Mouse (Mus musculus) CH12.LX (cell line): ENCODE data around the gene Tm7sf2. TPM values are rescaled to one million over a fixed set of nuclear protein-coding genes. Genes with fewer than 3 reads are reported as not detected.

Experiments
- DNase-seq: peaks from one replicate; pipeline ENCODE4 v3.0.0-alpha.2; 2013; ENCODE audit errors: extremely low read depth
- H3K27ac ChIP-seq: 2 replicates; pipeline ENCODE4 v1.5.1; 2012; ENCODE audit warnings: low read depth, mild to moderate bottlenecking, control low read depth, moderate library complexity; ENCODE audit not compliant: insufficient read depth
- H3K27me3 ChIP-seq: replicated peaks from 2 replicates; pipeline ENCODE3; 2012; ENCODE audit warnings: inconsistent platforms
- H3K36me3 ChIP-seq, 2 experiments: replicated peaks in 1 of 2; 2 replicates each; pipeline versions ENCODE3 to v1.6.1; 2012; ENCODE audit warnings: inconsistent platforms in 1 of 2, low read length in 1 of 2, mild to moderate bottlenecking in 1 of 2, mixed read lengths in 1 of 2, moderate library complexity in 1 of 2; ENCODE audit not compliant: control insufficient read depth in 1 of 2, insufficient read depth in 1 of 2
- H3K4me1 ChIP-seq, 2 experiments: 2 replicates each; pipeline ENCODE4 v1.6.1; 2012; ENCODE audit warnings: inconsistent platforms in 1 of 2, moderate library complexity in 1 of 2; ENCODE audit not compliant: insufficient read depth in 2 of 2, control insufficient read depth in 1 of 2
- H3K4me2 ChIP-seq: 2 replicates; pipeline ENCODE4 v1.6.1; 2012; ENCODE audit warnings: low read depth, mild to moderate bottlenecking, control low read depth; ENCODE audit not compliant: poor library complexity, insufficient read depth, severe bottlenecking
- H3K4me3 ChIP-seq, 3 experiments: fragments of 150-350 bp in 1 of 3; sonication (generic) in 1 of 3; replicated peaks in 1 of 3; 2 replicates each; pipeline versions ENCODE3 to v1.5.1; 2011 to 2012; ENCODE audit warnings: low read depth in 2 of 3, low read length in 2 of 3, mild to moderate bottlenecking in 2 of 3, moderate library complexity in 2 of 3, control low read depth in 1 of 3, improper control_type of control experiment in 1 of 3, inconsistent platforms in 1 of 3, mixed read lengths in 1 of 3; ENCODE audit not compliant: poor library complexity in 1 of 3
- H3K79me2 ChIP-seq: replicated peaks from 2 replicates; pipeline ENCODE4 v1.6.1; 2012; ENCODE audit warnings: mild to moderate bottlenecking, moderate library complexity; ENCODE audit not compliant: control insufficient read depth, poor library complexity, insufficient read depth, severe bottlenecking; ENCODE audit errors: extremely low read depth
- H3K9ac ChIP-seq: 2 replicates; pipeline ENCODE4 v1.6.1; 2012; ENCODE audit warnings: low read depth, mild to moderate bottlenecking, control low read depth, moderate library complexity; ENCODE audit not compliant: insufficient read depth
- H3K9me3 ChIP-seq: replicated peaks from 2 replicates; pipeline ENCODE3; 2012; ENCODE audit warnings: low read length, inconsistent platforms, mixed read lengths
- BHLHE40 ChIP-seq: IDR thresholded peaks from 2 replicates; pipeline ENCODE4 v1.6.1; 2011; ENCODE audit warnings: mild to moderate bottlenecking, low read depth, low read length, improper control_type of control experiment
- CHD1 ChIP-seq: IDR thresholded peaks from 2 replicates; pipeline ENCODE4 v1.6.1; 2012; ENCODE audit warnings: low read depth, low read length, improper control_type of control experiment, inconsistent platforms
- CHD2 ChIP-seq: IDR thresholded peaks from 2 replicates; pipeline ENCODE4 v1.6.1; 2011; ENCODE audit warnings: low read length, improper control_type of control experiment
- CTCF ChIP-seq, 2 experiments: IDR thresholded peaks in 1 of 2; conservative IDR thresholded peaks in 1 of 2; 2 replicates each; pipeline ENCODE4 v1.5.1; 2011 to 2012; ENCODE audit warnings: low read depth in 2 of 2, low read length in 2 of 2, improper control_type of control experiment in 1 of 2, inconsistent platforms in 1 of 2, mild to moderate bottlenecking in 1 of 2, moderate library complexity in 1 of 2
- E2F4 ChIP-seq: IDR thresholded peaks from 2 replicates; pipeline ENCODE4 v1.6.1; 2011; ENCODE audit warnings: low read depth, low read length, improper control_type of control experiment; ENCODE audit not compliant: insufficient replicate concordance
- ETS1 ChIP-seq: conservative IDR thresholded peaks from 2 replicates; pipeline ENCODE4 v1.6.1; 2012; ENCODE audit warnings: low read depth, mild to moderate bottlenecking, inconsistent platforms, low read length, improper control_type of control experiment, moderate library complexity
- HCFC1 ChIP-seq: IDR thresholded peaks from 2 replicates; pipeline ENCODE4 v1.6.1; 2012; ENCODE audit warnings: low read depth, mild to moderate bottlenecking, inconsistent platforms, low read length, improper control_type of control experiment
- IRF4 ChIP-seq: IDR thresholded peaks from 2 replicates; pipeline ENCODE4 v1.6.1; 2014; ENCODE audit warnings: low read depth, mild to moderate bottlenecking, inconsistent platforms, low read length, improper control_type of control experiment
- JUN ChIP-seq: IDR thresholded peaks from 2 replicates; pipeline ENCODE4 v1.6.1; 2011; ENCODE audit warnings: low read depth, mild to moderate bottlenecking, low read length, improper control_type of control experiment, moderate library complexity; ENCODE audit not compliant: insufficient read depth
- JUND ChIP-seq: conservative IDR thresholded peaks from 2 replicates; pipeline ENCODE4 v1.6.1; 2011; ENCODE audit warnings: low read depth, low read length, improper control_type of control experiment
- KAT2A ChIP-seq: IDR thresholded peaks from 2 replicates; pipeline ENCODE4 v1.6.1; 2012; ENCODE audit warnings: low read length, improper control_type of control experiment, inconsistent platforms; ENCODE audit not compliant: insufficient replicate concordance
- MAFK ChIP-seq: IDR thresholded peaks from 2 replicates; pipeline ENCODE4 v1.6.1; 2011; ENCODE audit warnings: low read length, improper control_type of control experiment; ENCODE audit not compliant: insufficient replicate concordance
- MAX ChIP-seq: IDR thresholded peaks from 2 replicates; pipeline ENCODE4 v1.6.1; 2011; ENCODE audit warnings: low read length, improper control_type of control experiment
- MAZ ChIP-seq: IDR thresholded peaks from 2 replicates; pipeline ENCODE4 v1.6.1; 2012; ENCODE audit warnings: low read depth, mild to moderate bottlenecking, inconsistent platforms, low read length, improper control_type of control experiment, moderate library complexity
- MXI1 ChIP-seq: IDR thresholded peaks from 2 replicates; pipeline ENCODE4 v1.6.1; 2011; ENCODE audit warnings: mild to moderate bottlenecking, low read depth, low read length, improper control_type of control experiment
- MYC ChIP-seq: IDR thresholded peaks from 2 replicates; pipeline ENCODE4 v1.6.1; 2011; ENCODE audit warnings: low read depth, mild to moderate bottlenecking, improper control_type of control experiment, low read length
- NELFE ChIP-seq: IDR thresholded peaks from 2 replicates; pipeline ENCODE4 v1.6.1; 2011; ENCODE audit warnings: low read depth, low read length, improper control_type of control experiment
- NRF1 ChIP-seq: IDR thresholded peaks from 2 replicates; pipeline ENCODE4 v1.6.1; 2014; ENCODE audit warnings: low read depth, mild to moderate bottlenecking, inconsistent platforms, low read length, improper control_type of control experiment, moderate library complexity
- POLR2A ChIP-seq: IDR thresholded peaks from 2 replicates; pipeline ENCODE4 v1.6.1; 2011; ENCODE audit warnings: low read depth, mild to moderate bottlenecking, improper control_type of control experiment, low read length
- POLR2AphosphoS2 ChIP-seq: IDR thresholded peaks from 2 replicates; pipeline ENCODE4 v1.6.1; 2011; ENCODE audit warnings: low read depth, low read length, improper control_type of control experiment
- RAD21 ChIP-seq: IDR thresholded peaks from 2 replicates; pipeline ENCODE4 v1.6.1; 2011; ENCODE audit warnings: low read depth, mild to moderate bottlenecking, low read length, improper control_type of control experiment, moderate library complexity
- RCOR1 ChIP-seq: conservative IDR thresholded peaks from 2 replicates; pipeline ENCODE4 v1.6.1; 2012; ENCODE audit warnings: low read depth, mild to moderate bottlenecking, inconsistent platforms, low read length, improper control_type of control experiment
- SMC3 ChIP-seq: IDR thresholded peaks from 2 replicates; pipeline ENCODE4 v1.6.1; 2011; ENCODE audit warnings: low read depth, low read length, improper control_type of control experiment
- TCF12 ChIP-seq: IDR thresholded peaks from 2 replicates; pipeline ENCODE4 v1.6.1; 2014; ENCODE audit warnings: low read depth, mild to moderate bottlenecking, inconsistent platforms, low read length, improper control_type of control experiment
- UBTF ChIP-seq: IDR thresholded peaks from 2 replicates; pipeline ENCODE4 v1.6.1; 2012; ENCODE audit warnings: low read depth, mild to moderate bottlenecking, inconsistent platforms, low read length, improper control_type of control experiment, moderate library complexity
- USF2 ChIP-seq: conservative IDR thresholded peaks from 2 replicates; pipeline ENCODE4 v1.6.1; 2011; ENCODE audit warnings: low read depth, low read length, improper control_type of control experiment
- ZKSCAN1 ChIP-seq: IDR thresholded peaks from 2 replicates; pipeline ENCODE4 v1.6.1; 2012; ENCODE audit warnings: low read depth, inconsistent platforms, low read length, improper control_type of control experiment, borderline replicate concordance
- ZMIZ1 ChIP-seq: IDR thresholded peaks from 2 replicates; pipeline ENCODE4 v1.6.1; 2012; ENCODE audit warnings: low read depth, mild to moderate bottlenecking, inconsistent platforms, low read length, improper control_type of control experiment
- ZNF384 ChIP-seq: IDR thresholded peaks from 2 replicates; pipeline ENCODE4 v1.6.1; 2012; ENCODE audit warnings: low read depth, low read length, improper control_type of control experiment, inconsistent platforms
- dilution Hi-C: fragments of 300-500 bp; cut with MboI; formaldehyde crosslinking; loops from 2 replicates; pipeline ENCODE4 v1.14.3; 2020; ENCODE audit warnings: low sequenced_read_pairs; ENCODE audit not compliant: extremely low pct_unique_long_range_greater_than_20kb, extremely low pct_ligation_motif_present
- in situ Hi-C: fragments of 300-500 bp; cut with MboI; formaldehyde crosslinking; loops from 3 replicates; pipeline ENCODE4 v1.14.3; 2019; ENCODE audit warnings: low sequenced_read_pairs, low pct_ligation_motif_present, low pct_unique_long_range_greater_than_20kb, mixed read lengths
- polyA plus RNA-seq: library from polyadenylated mRNA; unstranded; fragments of >175 nt; gene quantifications from 2 replicates; pipeline ENCODE4 v1.2.1, GENCODE M21; 2012; ENCODE audit warnings: low read depth; ENCODE audit not compliant: insufficient read length
- total RNA-seq, 2 experiments: library from RNA; depleted of rRNA; stranded (reverse); fragments of 300-350 nt in 1 of 2; fragments of >200 nt in 1 of 2; gene quantifications; 2 replicates each; pipeline ENCODE4 v1.2.3; 2012 to 2014

Tm7sf2 gene
- total and polyA plus RNA-seq, 3 experiments = 10.8 to 15.1 (median 11.7) TPM

DNA sequence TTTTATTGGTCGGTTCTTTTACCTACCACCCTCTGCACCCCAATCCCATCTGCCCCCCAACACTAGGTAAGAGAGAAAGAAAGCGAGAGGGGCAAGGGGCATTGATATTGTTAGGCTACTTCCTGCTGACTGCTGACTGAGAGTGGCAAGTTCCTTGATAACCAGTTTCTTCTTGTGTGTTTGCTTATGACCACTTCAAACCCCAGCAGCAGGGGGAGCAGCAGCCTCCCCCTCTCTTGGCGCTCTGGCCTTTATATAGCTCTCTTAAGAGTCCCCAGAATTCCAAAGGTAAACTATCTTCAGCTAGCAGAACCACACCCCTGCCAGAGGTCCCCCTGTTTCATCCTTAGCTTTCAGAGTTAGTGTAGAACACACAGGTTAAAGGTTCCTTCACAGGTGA is 47.9 kb downstream of the Tm7sf2 start:
- in situ Hi-C loops = no loop called here

DNA sequence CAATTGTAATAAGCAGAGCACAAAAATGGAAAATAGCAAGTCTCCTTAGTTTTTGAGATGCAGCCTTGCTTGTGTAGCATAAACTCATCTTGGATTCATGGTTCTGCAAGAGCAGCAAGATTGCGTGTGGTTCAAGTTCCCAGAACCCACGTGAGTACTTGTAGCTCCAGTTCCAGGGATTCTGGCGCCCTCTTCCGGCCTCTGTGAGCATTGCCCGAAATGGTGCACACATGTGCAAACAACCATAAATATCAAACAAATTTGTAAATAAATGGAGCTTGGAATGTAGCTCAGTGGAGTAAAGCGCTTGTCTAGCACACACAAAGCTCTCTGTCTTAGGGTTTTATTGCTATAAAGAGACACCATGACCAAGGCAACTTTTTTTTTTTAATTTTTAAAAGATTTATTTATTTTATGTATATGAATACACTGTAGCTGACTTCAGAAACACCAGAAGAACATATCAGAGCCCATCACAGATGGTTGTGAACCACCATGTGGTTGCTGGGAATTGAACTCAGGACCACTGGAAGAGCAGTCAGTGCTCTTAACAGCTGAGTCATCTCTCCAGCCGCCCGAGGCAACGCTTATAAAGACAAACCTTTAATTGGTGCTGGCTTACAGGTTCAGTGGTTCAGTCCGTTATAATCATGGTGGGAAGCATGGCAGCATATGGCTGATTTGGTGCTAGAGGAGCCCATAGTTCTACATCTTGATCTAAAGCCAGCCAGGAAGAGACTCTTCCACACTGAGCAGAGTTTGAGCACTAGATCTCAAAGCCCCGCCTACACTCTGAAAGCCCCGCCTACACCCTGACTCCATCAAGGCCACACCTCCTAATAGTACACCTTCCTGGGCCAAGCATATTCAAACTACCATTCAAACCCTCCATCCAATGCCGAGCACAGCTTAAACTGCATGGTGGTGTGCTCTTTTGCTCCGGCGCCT is 49.8 kb downstream of the Tm7sf2 start:
- DNase-seq = peak; percentile 94
- in situ Hi-C loops = loop anchor here (5.0 kb wide), 2 partner anchors 56 to 96 kb away; partner anchors contain the start of genes Cdc42ep2 and Pola2
- peak overlapping the region; percentile 63 for H3K4me2 ChIP-seq
- peaks cover 0 to 3% of the 10 kb centered on the region in 2 experiments for H3K36me3 ChIP-seq
- no peaks in the 10 kb centered on the region for H3K9me3 ChIP-seq
- peak overlapping the region; percentile 32 for H3K9ac ChIP-seq
- dilution Hi-C loops = no loop called here
- H3K4me1 ChIP-seq = peaks cover 17 to 52% of the 10 kb centered on the region in 2 experiments
- H3K27me3 ChIP-seq = no peaks in the 10 kb centered on the region
- peak overlapping the region; percentile 52 to 54 (median 53) for H3K4me3 ChIP-seq
- H3K79me2 ChIP-seq = no peaks in the 10 kb centered on the region
- H3K27ac ChIP-seq = peak overlapping the region; percentile 27; the same call in 1 of the 2 replicates
- TF ChIP-seq ZMIZ1 = peak; percentile 85
- TF ChIP-seq ZNF384 = no peak
- peak; percentile 84 for TF ChIP-seq RAD21
- peak; percentile 16; the same call in 1 of the 2 replicates for TF ChIP-seq MAFK
- peak; percentile 26 for TF ChIP-seq HCFC1
- TF ChIP-seq JUND = no peak
- no peak for TF ChIP-seq UBTF
- TF ChIP-seq ZKSCAN1 = no peak
- TF ChIP-seq NRF1 = 0 out of 2 replicates have a peak, but pooled peaks have one; percentile 7
- peak; percentile 92 for TF ChIP-seq NELFE
- TF ChIP-seq BHLHE40 = peak; percentile 95
- TF ChIP-seq MXI1 = peak; percentile 93
- TF ChIP-seq E2F4 = no peak
- peak; percentile 88 to 92 for TF ChIP-seq CTCF (conservative IDR thresholded peaks at IDR 0.05 in 1 of 2, IDR thresholded peaks at IDR 0.05 in 1 of 2; ENCODE audit: low read depth in 2 of 2, low read length in 2 of 2)
- TF ChIP-seq USF2 = peak; percentile 64
- TF ChIP-seq RCOR1 = peak; percentile 57; the same call in 1 of the 2 replicates
- TF ChIP-seq TCF12 = 0 out of 2 replicates have a peak, but pooled peaks have one; percentile 4
- TF ChIP-seq CHD1 = peak; percentile 55; the same call in 1 of the 2 replicates
- peak; percentile 90 for TF ChIP-seq MAX
- TF ChIP-seq SMC3 = peak; percentile 76
- TF ChIP-seq KAT2A = no peak
- no peak for TF ChIP-seq JUN
- TF ChIP-seq MAZ = no peak
- TF ChIP-seq POLR2A = peak; percentile 85
- TF ChIP-seq MYC = peak; percentile 98
- TF ChIP-seq CHD2 = no peak
- TF ChIP-seq IRF4 = 0 out of 2 replicates have a peak, but pooled peaks have one; percentile 21
- no peak for TF ChIP-seq ETS1
- TF ChIP-seq POLR2AphosphoS2 = peak; percentile 86

More for the DNA sequence above, 47.9 kb downstream of the Tm7sf2 start:
- TF ChIP-seq ZKSCAN1 (no peak), SMC3 (peak; percentile 40), CTCF (conservative IDR thresholded peaks at IDR 0.05 in 1 of 2, IDR thresholded peaks at IDR 0.05 in 1 of 2; ENCODE audit: low read depth in 2 of 2, low read length in 2 of 2) (peak in 1 of 2 experiments; percentile 39; a peak in 2 of 4 replicates)
- Histone ChIP-seq H3K9me3 (no peaks in the 10 kb centered on the region), H3K9ac (no peak overlapping the region), H3K4me1 (peaks cover 11 to 40% of the 10 kb centered on the region in 2 experiments), H3K27ac (no peak overlapping the region), H3K36me3 (no peaks in the 10 kb centered on the region), H3K4me2 (no peak overlapping the region), H3K27me3 (peaks cover 2% of the 10 kb centered on the region), H3K79me2 (no peaks in the 10 kb centered on the region), H3K4me3 (no peak overlapping the region)
- no peak for DNase-seq
- dilution Hi-C loops = no loop called here
